Mouse (Mus musculus): Measurements from ENCODE around the gene Lman2.

- TF ChIP-seq GATA1 (IDR thresholded peaks at IDR 0.05; ENCODE audit: borderline replicate concordance, low read length) (no peak), FLI1 (IDR thresholded peaks at IDR 0.05; ENCODE audit: low read length) (no peak)
Measured at GRCm38 (mm10) chr13:55369531-55370114, 7.0 kb upstream of the Lman2 start, which contains the start of gene Rgs14.
